Comparison of ENCODE assay signal across 7 mouse cellular contexts in the genomic region with DNA sequence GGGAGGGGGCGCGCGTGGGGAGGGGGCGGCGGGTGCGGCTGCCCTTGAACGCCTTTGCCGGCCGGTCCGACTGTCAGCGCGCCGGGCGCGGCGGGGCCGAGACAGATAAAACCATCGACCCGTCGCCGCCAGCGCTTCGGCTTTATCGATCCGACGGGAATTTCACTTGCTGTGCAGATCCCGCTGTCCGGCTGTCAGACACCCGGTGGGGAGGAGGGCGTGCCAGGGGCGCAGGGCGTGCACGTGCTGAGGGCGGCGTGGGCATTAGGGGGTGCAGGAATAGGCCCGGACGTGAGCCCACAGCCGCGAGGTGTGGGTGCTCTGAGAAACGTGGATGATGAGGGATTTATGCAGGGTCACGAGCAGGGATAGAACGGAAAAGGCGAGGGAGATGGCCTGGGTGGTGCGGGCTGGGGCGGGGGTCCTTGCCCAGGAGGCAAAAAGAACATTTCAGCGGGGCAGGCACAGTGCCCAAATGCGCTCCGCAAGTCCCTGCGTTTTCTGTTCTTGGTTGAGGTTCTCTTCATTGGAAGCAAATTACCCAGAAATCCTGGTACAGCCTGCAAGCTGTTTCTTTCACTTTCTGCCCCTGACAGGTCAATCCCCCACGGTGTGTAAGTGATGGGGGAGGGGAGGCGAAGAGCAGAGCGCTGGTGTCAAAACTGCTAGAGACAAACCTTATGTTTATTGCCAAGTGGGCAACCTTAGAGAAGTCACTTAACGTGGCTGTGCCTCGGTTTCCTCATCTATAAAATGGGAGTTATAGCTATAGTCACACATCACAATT. TPM values are rescaled to one million over a fixed set of nuclear protein-coding genes. Genes with fewer than 3 reads are reported as not detected.
DNase-seq lines count a peak whose midpoint lies in the region; ATAC-seq and TF ChIP-seq lines count a peak whose summit lies in the region.

No protein-coding gene starts in this region.

- peak; percentile 39 for DNase-seq in lung, embryonic 14.5 days
- DNase-seq in lung, postnatal 4 days, result no peak
- DNase-seq in forebrain, embryonic 11.5 days (ENCODE audit: low spot score), result no peak
- DNase-seq in liver, embryonic 11.5 days (ENCODE audit: low spot score), result no peak
- DNase-seq in kidney, adult 11 months, result no peak

- 2% methylated on average over 54 of the region's 54 CpGs for WGBS in lung, embryonic 14.5 days
- 3% methylated on average over 54 of the region's 54 CpGs for WGBS in forebrain, embryonic 11.5 days
- 5% methylated on average over 54 of the region's 54 CpGs for WGBS in liver, embryonic 11.5 days
- WGBS in stomach, embryonic 14.5 days, result 3% methylated on average over 54 of the region's 54 CpGs

- peak overlapping the region; percentile 40 for H3K9ac ChIP-seq in lung, embryonic 14.5 days
- H3K9ac ChIP-seq in forebrain, embryonic 11.5 days (ENCODE audit: low read length), result peak overlapping the region; percentile 36
- H3K9ac ChIP-seq in liver, embryonic 11.5 days (ENCODE audit: low read depth, low read length), result peak overlapping the region; percentile 22; the same call in 1 of the 2 replicates
- H3K9ac ChIP-seq in stomach, embryonic 14.5 days (replicated peaks; ENCODE audit: low read depth, low read length), result 0 out of 2 replicates have a peak overlapping the region, but pooled peaks have one; percentile 10

- no peak overlapping the region for H3K27ac ChIP-seq in lung, embryonic 14.5 days (ENCODE audit: low read depth)
- no peak overlapping the region for H3K27ac ChIP-seq in forebrain, embryonic 11.5 days (ENCODE audit: low read depth, low read length)
- no peak overlapping the region for H3K27ac ChIP-seq in liver, embryonic 11.5 days (ENCODE audit: low read depth, low read length)
- H3K27ac ChIP-seq in stomach, embryonic 14.5 days (ENCODE audit: low read length), result no peak overlapping the region

- peaks cover 4% of the 10 kb centered on the region; the same call in 1 of the 2 replicates for H3K4me1 ChIP-seq in lung, embryonic 14.5 days (ENCODE audit: insufficient read depth)
- H3K4me1 ChIP-seq in forebrain, embryonic 11.5 days (replicated peaks; ENCODE audit: control insufficient read depth, insufficient read depth, low read length), result peaks cover 16% of the 10 kb centered on the region; the same call in 1 of the 2 replicates
- peaks cover 12% of the 10 kb centered on the region for H3K4me1 ChIP-seq in liver, embryonic 11.5 days (replicated peaks; ENCODE audit: control insufficient read depth, insufficient read depth, low read length)
- H3K4me1 ChIP-seq in stomach, embryonic 14.5 days (ENCODE audit: control insufficient read depth, insufficient read depth, low read length), result peaks cover 11% of the 10 kb centered on the region; the same call in 1 of the 2 replicates

- no peaks in the 10 kb centered on the region for H3K36me3 ChIP-seq in lung, embryonic 14.5 days (ENCODE audit: insufficient read depth)
- H3K36me3 ChIP-seq in forebrain, embryonic 11.5 days (ENCODE audit: control insufficient read depth, insufficient read depth, low read length), result no peaks in the 10 kb centered on the region
- H3K36me3 ChIP-seq in liver, embryonic 11.5 days (ENCODE audit: control insufficient read depth, insufficient read depth, low read length), result no peaks in the 10 kb centered on the region
- H3K36me3 ChIP-seq in stomach, embryonic 14.5 days (ENCODE audit: control insufficient read depth, insufficient read depth, low read length), result no peaks in the 10 kb centered on the region

- ATAC-seq in lung, embryonic 14.5 days (ENCODE audit: insufficient read depth), result no peak
- ATAC-seq in forebrain, embryonic 11.5 days (replicated peaks; ENCODE audit: low FRiP score), result no peak
- no peak; the same call in 1 of the 2 replicates for ATAC-seq in liver, embryonic 11.5 days (replicated peaks; ENCODE audit: low FRiP score)
- ATAC-seq in stomach, embryonic 14.5 days (ENCODE audit: insufficient number of reproducible peaks, insufficient read depth, low FRiP score, low read depth), result no peak
- no peak for ATAC-seq in cerebellum, adult (ENCODE audit: insufficient number of reproducible peaks, low FRiP score, low TSS enrichment)

- no peaks in the 10 kb centered on the region for H3K9me3 ChIP-seq in lung, embryonic 14.5 days (ENCODE audit: low read depth, low read length)
- no peaks in the 10 kb centered on the region for H3K9me3 ChIP-seq in forebrain, embryonic 11.5 days (ENCODE audit: control insufficient read depth, low read length)
- no peaks in the 10 kb centered on the region for H3K9me3 ChIP-seq in liver, embryonic 11.5 days (ENCODE audit: control insufficient read depth, low read length)
- H3K9me3 ChIP-seq in stomach, embryonic 14.5 days (ENCODE audit: control insufficient read depth, low read depth, low read length), result no peaks in the 10 kb centered on the region

- H3K4me3 ChIP-seq in lung, embryonic 14.5 days (ENCODE audit: low read depth, low read length), result peak overlapping the region; percentile 46
- H3K4me3 ChIP-seq in forebrain, embryonic 11.5 days (ENCODE audit: low read depth, low read length), result peak overlapping the region; percentile 36
- H3K4me3 ChIP-seq in liver, embryonic 11.5 days (ENCODE audit: low read depth, low read length), result peak overlapping the region; percentile 49
- peak overlapping the region; percentile 36 for H3K4me3 ChIP-seq in stomach, embryonic 14.5 days (ENCODE audit: low read depth, low read length)

- peak overlapping the region; percentile 85 for H3K4me2 ChIP-seq in lung, embryonic 14.5 days
- peak overlapping the region; percentile 84 for H3K4me2 ChIP-seq in forebrain, embryonic 11.5 days (ENCODE audit: low read depth, low read length, severe bottlenecking)
- H3K4me2 ChIP-seq in liver, embryonic 11.5 days, result peak overlapping the region; percentile 89
- peak overlapping the region; percentile 79 for H3K4me2 ChIP-seq in stomach, embryonic 14.5 days (replicated peaks; ENCODE audit: low read depth, low read length)

- H3K27me3 ChIP-seq in lung, embryonic 14.5 days (ENCODE audit: insufficient read depth, low read length), result peaks cover 58% of the 10 kb centered on the region
- peaks cover 43% of the 10 kb centered on the region for H3K27me3 ChIP-seq in forebrain, embryonic 11.5 days (ENCODE audit: control insufficient read depth, insufficient read depth, low read length)
- H3K27me3 ChIP-seq in liver, embryonic 11.5 days (replicated peaks; ENCODE audit: control insufficient read depth, insufficient read depth, low read length), result peaks cover 69% of the 10 kb centered on the region
- H3K27me3 ChIP-seq in stomach, embryonic 14.5 days (ENCODE audit: control insufficient read depth, insufficient read depth, low read length), result peaks cover 25% of the 10 kb centered on the region

- no peak for TF ChIP-seq CTCF in lung, embryonic 14.5 days (IDR thresholded peaks at IDR 0.05; ENCODE audit: low read depth)

RNA-seq across cellular contexts. Expression of a gene that starts 52.5 kb away (rescaled TPM):
- 0.18 and 0.43 TPM in 2 replicates for polyA plus RNA-seq in lung, embryonic 14.5 days (2014; fragmentation: Nextera tagmentation; extraction: Ambion mirVana)
- polyA plus RNA-seq in forebrain, embryonic 11.5 days (2014; fragmentation: Nextera tagmentation; extraction: Ambion mirVana), result 0.49 TPM in 1 of 2 replicates, not detected in the other
- polyA plus RNA-seq in liver, embryonic 11.5 days (2014; fragmentation: Nextera tagmentation; extraction: Ambion mirVana), result not detected in 2 replicates
- 0.30 and 1.3 TPM in 2 replicates for polyA plus RNA-seq in stomach, embryonic 14.5 days (2014; fragmentation: Nextera tagmentation; extraction: Ambion mirVana)

RNA-seq across cellular contexts. Expression of a gene that starts 52.7 kb away (rescaled TPM):
- 10.7 and 12.4 TPM in 2 replicates for polyA plus RNA-seq in lung, embryonic 14.5 days (2014; fragmentation: Nextera tagmentation; extraction: Ambion mirVana)
- polyA plus RNA-seq in forebrain, embryonic 11.5 days (2014; fragmentation: Nextera tagmentation; extraction: Ambion mirVana), result 6.4 and 9.0 TPM in 2 replicates
- polyA plus RNA-seq in liver, embryonic 11.5 days (2014; fragmentation: Nextera tagmentation; extraction: Ambion mirVana), result 3.1 and 4.9 TPM in 2 replicates
- polyA plus RNA-seq in stomach, embryonic 14.5 days (2014; fragmentation: Nextera tagmentation; extraction: Ambion mirVana), result 18.9 and 19.4 TPM in 2 replicates
